Mouse (Mus musculus): ENCODE data around the gene Borcs5. TPM values are rescaled to one million over a fixed set of nuclear protein-coding genes. Genes with fewer than 3 reads are reported as not detected.

The Borcs5 gene
- total RNA-seq, 2 experiments from 2014 or later, result 0.45 to 3.8 TPM

GRCm38 (mm10) chr6:134751087-134751486 lies 111.8 kb downstream of the Borcs5 start:
- ATAC-seq (replicated peaks; ENCODE audit: low FRiP score, poor library complexity, severe bottlenecking), result no peak

GRCm38 (mm10) chr6:134751883-134752647 lies 112.8 kb downstream of the Borcs5 start:
- no peak for ATAC-seq (replicated peaks; ENCODE audit: low FRiP score, poor library complexity, severe bottlenecking)

- ATAC-seq (replicated peaks; ENCODE audit: low FRiP score, poor library complexity, severe bottlenecking), result no peak
Measured at GRCm38 (mm10) chr6:134753412-134753811, 114.1 kb downstream of the Borcs5 start.

GRCm38 (mm10) chr6:134753858-134754257 lies 114.5 kb downstream of the Borcs5 start:
- no peak for ATAC-seq (replicated peaks; ENCODE audit: low FRiP score, poor library complexity, severe bottlenecking)

GRCm38 (mm10) chr6:134756058-134756457 lies 116.7 kb downstream of the Borcs5 start:
- no peak for ATAC-seq (replicated peaks; ENCODE audit: low FRiP score, poor library complexity, severe bottlenecking)

Other genes starting within 250 kb of the Borcs5 start
- not detected in 2 replicates for gene Bcl2l14, start 243.2 kb upstream of the Borcs5 start, total RNA-seq (2015; ENCODE audit: low replicate concordance)
- not detected in 2 replicates for gene Bcl2l14, start 243.2 kb upstream of the Borcs5 start, total RNA-seq (2017; ENCODE audit: low replicate concordance)
- gene Lrp6, start 72.5 kb upstream of the Borcs5 start, total RNA-seq (2015; ENCODE audit: low replicate concordance), result 8.6 and 14.7 TPM in 2 replicates
- 6.8 and 8.0 TPM in 2 replicates for gene Lrp6, start 72.5 kb upstream of the Borcs5 start, total RNA-seq (2017; ENCODE audit: low replicate concordance)
- not detected in 2 replicates for gene Mansc1, start 7.0 kb upstream of the Borcs5 start, total RNA-seq (2015; ENCODE audit: low replicate concordance)
- gene Mansc1, start 7.0 kb upstream of the Borcs5 start, total RNA-seq (2017; ENCODE audit: low replicate concordance), result not detected in 2 replicates
- gene Dusp16, start 153.1 kb downstream of the Borcs5 start, total RNA-seq (2015; ENCODE audit: low replicate concordance), result 10.5 TPM in 1 of 2 replicates, not detected in the other
- gene Dusp16, start 153.1 kb downstream of the Borcs5 start, total RNA-seq (2017; ENCODE audit: low replicate concordance), result 2.9 and 5.0 TPM in 2 replicates
- gene Crebl2, start 190.6 kb downstream of the Borcs5 start, total RNA-seq (2015; ENCODE audit: low replicate concordance), result 5.8 and 6.7 TPM in 2 replicates
- 10.5 and 13.7 TPM in 2 replicates for gene Crebl2, start 190.6 kb downstream of the Borcs5 start, total RNA-seq (2017; ENCODE audit: low replicate concordance)